Mouse (Mus musculus) kidney, postnatal 14 days (tissue): ENCODE results near the gene Fcgr1.

Source experiments
- DNase-seq: peaks from one replicate; pipeline ENCODE4 v3.0.0; 2022; ENCODE audit warnings: mixed read lengths

Fcgr1 gene

GRCm38 (mm10) chr3:96269511-96270474 is 24.0 kb downstream of the Fcgr1 start, which contains the start of gene Hist2h2bb:
Hist2h2bb (plus strand) TSS chr3:96269752.
- peak; percentile 96 for DNase-seq

- DNase-seq: peak; percentile 22
These were observed 24.9 kb downstream of the Fcgr1 start for GRCm38 (mm10) chr3:96268776-96269378.

- DNase-seq: peak; percentile 90
These were observed 25.6 kb downstream of the Fcgr1 start, which contains the start of gene Hist2h3b for GRCm38 (mm10) chr3:96268051-96268775. Hist2h3b (plus strand) TSS chr3:96268654.

- DNase-seq: no peak
These were observed 26.2 kb downstream of the Fcgr1 start for GRCm38 (mm10) chr3:96267541-96267940.

- no peak for DNase-seq
These were observed 27.5 kb downstream of the Fcgr1 start for GRCm38 (mm10) chr3:96266132-96266710.

- no peak for DNase-seq
These were observed 29.3 kb downstream of the Fcgr1 start for GRCm38 (mm10) chr3:96264404-96264949.

GRCm38 (mm10) chr3:96263558-96264403 is 30.0 kb downstream of the Fcgr1 start:
- peak; percentile 65 for DNase-seq

GRCm38 (mm10) chr3:96262979-96263550 is 30.7 kb downstream of the Fcgr1 start, which contains the start of gene Hist2h4:
Hist2h4 (minus strand) TSS chr3:96263311.
- DNase-seq: peak; percentile 96

GRCm38 (mm10) chr3:96262216-96262875 is 31.4 kb downstream of the Fcgr1 start:
- peak; percentile 86 for DNase-seq

- DNase-seq: no peak
These were observed 32.1 kb downstream of the Fcgr1 start for GRCm38 (mm10) chr3:96261623-96262022.

- DNase-seq: no peak
These were observed 33.5 kb downstream of the Fcgr1 start for GRCm38 (mm10) chr3:96260220-96260619.

GRCm38 (mm10) chr3:96257190-96257589 is 36.6 kb downstream of the Fcgr1 start:
- DNase-seq: no peak

GRCm38 (mm10) chr3:96255926-96256593 is 37.7 kb downstream of the Fcgr1 start:
- no peak for DNase-seq

- DNase-seq: no peak
These were observed 39.0 kb downstream of the Fcgr1 start for GRCm38 (mm10) chr3:96254683-96255355.

- DNase-seq: no peak
These were observed 42.0 kb downstream of the Fcgr1 start for GRCm38 (mm10) chr3:96251787-96252186.

GRCm38 (mm10) chr3:96250890-96251289 is 42.9 kb downstream of the Fcgr1 start:
- no peak for DNase-seq

- DNase-seq: no peak
These were observed 44.8 kb downstream of the Fcgr1 start for GRCm38 (mm10) chr3:96249034-96249345.

- DNase-seq: no peak
These were observed 45.4 kb downstream of the Fcgr1 start for GRCm38 (mm10) chr3:96248141-96249033.
